Mouse (Mus musculus): ENCODE measurements around the gene Phykpl.

- TF ChIP-seq CTCF (IDR thresholded peaks at IDR 0.05; ENCODE audit: low read depth) (0 out of 2 replicates have a peak, but pooled peaks have one; percentile 11), EP300 (IDR thresholded peaks at IDR 0.05; ENCODE audit: low read depth) (no peak)
Measured at GRCm38 (mm10) chr11:51652889-51653418, 68.4 kb downstream of the Phykpl start.
